8 mouse cellular contexts compared by ENCODE assay signal in the genomic region with DNA sequence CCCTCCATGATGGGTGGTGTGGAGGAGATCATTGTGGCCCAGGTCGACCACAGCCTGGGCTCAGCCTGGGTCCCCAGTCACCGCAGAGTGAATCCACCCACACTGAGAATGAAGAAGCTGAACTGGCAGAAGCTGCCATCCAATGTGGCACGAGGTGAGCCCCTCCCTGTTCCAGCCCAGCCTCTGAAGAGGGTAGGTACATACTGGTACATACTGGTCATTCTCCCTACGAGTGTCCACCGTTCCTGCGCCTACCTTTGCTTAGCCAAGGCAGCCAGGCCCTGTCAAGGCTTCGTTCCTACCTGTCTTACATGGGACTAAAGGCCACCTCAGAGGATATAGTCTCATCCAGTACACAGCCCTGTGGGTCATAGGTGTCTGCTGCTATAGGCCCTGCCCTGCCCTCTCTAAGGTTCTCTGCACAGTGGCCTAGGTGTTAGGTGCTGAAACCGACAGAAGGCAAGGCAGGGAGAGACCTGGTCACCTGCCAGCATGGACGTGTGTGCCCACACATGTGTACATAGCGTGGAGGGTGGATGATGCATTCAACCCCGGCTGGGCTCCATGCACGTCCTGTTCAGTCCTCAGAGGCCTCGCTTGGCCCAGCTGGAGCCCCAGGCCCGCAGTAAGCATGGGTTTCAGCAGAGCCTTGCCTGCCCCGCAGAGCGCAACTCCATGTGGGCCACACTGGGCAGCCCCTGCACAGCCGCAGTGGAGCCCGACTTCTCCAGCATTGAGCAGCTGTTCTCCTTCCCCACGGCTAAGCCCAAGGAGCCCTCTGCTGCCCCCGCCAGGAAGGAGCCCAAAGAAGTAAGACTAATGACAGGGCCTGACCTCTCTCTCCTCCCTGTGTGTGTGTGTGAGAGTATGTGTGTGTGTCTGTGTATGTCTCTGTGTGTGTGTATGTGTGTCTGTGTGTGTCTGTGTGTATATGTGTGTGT. TPM values are rescaled to one million over a fixed set of nuclear protein-coding genes. Genes with fewer than 3 reads are reported as not detected.
DNase-seq lines count a peak whose midpoint lies in the region; ATAC-seq and TF ChIP-seq lines count a peak whose summit lies in the region.

No protein-coding gene starts in this region.

- H3K4me1 ChIP-seq in hindbrain, postnatal 0 days (ENCODE audit: insufficient read depth, low read length): no peaks in the 10 kb centered on the region
- no peaks in the 10 kb centered on the region for H3K4me1 ChIP-seq in lung, adult 2 months (ENCODE audit: control insufficient read depth, insufficient read depth, low read length)
- H3K4me1 ChIP-seq in neural tube, embryonic 14.5 days (ENCODE audit: control insufficient read depth, insufficient read depth, low read length): 0 out of 2 replicates have a peak, but pooled peaks cover 2% of the 10 kb centered on the region

- no peak overlapping the region for H3K4me3 ChIP-seq in hindbrain, postnatal 0 days (ENCODE audit: low read length)
- H3K4me3 ChIP-seq in lung, adult 2 months (replicated peaks; ENCODE audit: extremely low read depth, low read depth, low read length): no peak overlapping the region
- H3K4me3 ChIP-seq in neural tube, embryonic 14.5 days (ENCODE audit: low read depth, low read length): no peak overlapping the region

- WGBS in hindbrain, postnatal 0 days: 56% methylated on average over 20 of the region's 20 CpGs
- 64% methylated on average over 20 of the region's 20 CpGs for WGBS in lung, adult 2 months
- WGBS in neural tube, embryonic 14.5 days: 59% methylated on average over 20 of the region's 20 CpGs

- peak; percentile 67 for DNase-seq in adrenal gland, postnatal 14 days
- DNase-seq in adrenal gland, adult 8-10 months: no peak
- DNase-seq in urinary bladder, postnatal 14 days (ENCODE audit: low spot score): peak; percentile 53
- DNase-seq in urinary bladder, postnatal 10 days (ENCODE audit: low spot score): no peak
- DNase-seq in hindbrain, postnatal 0 days (ENCODE audit: low spot score): peak; percentile 66
- no peak for DNase-seq in lung, adult 2 months
- DNase-seq in urinary bladder, postnatal 36 days (ENCODE audit: low spot score in 2 of 2): no peak

- H3K27ac ChIP-seq in hindbrain, postnatal 0 days: no peak overlapping the region
- H3K27ac ChIP-seq in neural tube, embryonic 14.5 days (ENCODE audit: low read depth, low read length): no peak overlapping the region

- H3K36me3 ChIP-seq in hindbrain, postnatal 0 days (ENCODE audit: insufficient read depth, low read length): no peaks in the 10 kb centered on the region
- H3K36me3 ChIP-seq in neural tube, embryonic 14.5 days (ENCODE audit: control insufficient read depth, insufficient read depth, low read length): no peaks in the 10 kb centered on the region

- no peaks in the 10 kb centered on the region for H3K27me3 ChIP-seq in hindbrain, postnatal 0 days (ENCODE audit: insufficient read depth, low read length)
- no peaks in the 10 kb centered on the region for H3K27me3 ChIP-seq in neural tube, embryonic 14.5 days (ENCODE audit: control insufficient read depth, insufficient read depth, low read length)

- H3K4me2 ChIP-seq in hindbrain, postnatal 0 days (ENCODE audit: low read depth, low read length): no peak overlapping the region
- no peak overlapping the region for H3K4me2 ChIP-seq in neural tube, embryonic 14.5 days (ENCODE audit: low read depth, low read length)

- no peak overlapping the region for H3K9ac ChIP-seq in hindbrain, postnatal 0 days (replicated peaks; ENCODE audit: low read length)
- no peak overlapping the region for H3K9ac ChIP-seq in neural tube, embryonic 14.5 days (replicated peaks; ENCODE audit: low read depth, low read length)

- TF ChIP-seq CTCF in hindbrain, postnatal 0 days (IDR thresholded peaks at IDR 0.05; ENCODE audit: low read depth): peak; percentile 57
- peak; percentile 26; the same call in 1 of the 2 replicates for TF ChIP-seq CTCF in lung, adult 2 months (IDR thresholded peaks at IDR 0.05; ENCODE audit: insufficient read depth, low read length)

- H3K9me3 ChIP-seq in hindbrain, postnatal 0 days (ENCODE audit: low read length): no peaks in the 10 kb centered on the region
- no peaks in the 10 kb centered on the region for H3K9me3 ChIP-seq in neural tube, embryonic 14.5 days (ENCODE audit: control insufficient read depth, low read length)

- TF ChIP-seq POLR2A in lung, adult 2 months (IDR thresholded peaks at IDR 0.05; ENCODE audit: borderline replicate concordance, extremely low read depth, low read depth, low read length): no peak

- peak; percentile 68 for ATAC-seq in hindbrain, postnatal 0 days
- ATAC-seq in neural tube, embryonic 14.5 days (ENCODE audit: low read depth): peak; percentile 61; the same call in 1 of the 2 replicates

RNA-seq across cellular contexts. Expression of gene Adssl1, which starts 14.9 kb away (rescaled TPM):
- 34.1 and 37.6 TPM in 2 replicates for total RNA-seq in adrenal gland, postnatal 14 days (2021)
- total RNA-seq in adrenal gland, adult 8-10 months (2022): 10 to 100 TPM; 15.2 to 53.1 (median 30.7) TPM
- 2.6 and 7.5 TPM in 2 replicates for total RNA-seq in hindbrain, postnatal 0 days (2014; rRNA removed)
- 8.4 and 9.2 TPM in 2 replicates for polyA plus RNA-seq in hindbrain, postnatal 0 days (2015; fragmentation: Nextera tagmentation; extraction: Ambion mirVana)
- 33.3 and 39.0 TPM in 2 replicates for polyA plus RNA-seq in lung, adult 2 months (2012; rRNA removed)
- polyA plus RNA-seq in neural tube, embryonic 14.5 days (2014; fragmentation: Nextera tagmentation; extraction: Ambion mirVana): 2.7 and 3.4 TPM in 2 replicates

RNA-seq across cellular contexts. Expression of gene Inf2, which starts 16.4 kb away (rescaled TPM):
- total RNA-seq in adrenal gland, postnatal 14 days (2021): 25.3 and 33.2 TPM in 2 replicates
- total RNA-seq in adrenal gland, adult 8-10 months (2022): 10 to 100 TPM; 34.6 to 65.5 (median 48.9) TPM
- total RNA-seq in hindbrain, postnatal 0 days (2014; rRNA removed): 5.9 and 6.3 TPM in 2 replicates
- 0.96 and 1.4 TPM in 2 replicates for polyA plus RNA-seq in hindbrain, postnatal 0 days (2015; fragmentation: Nextera tagmentation; extraction: Ambion mirVana)
- 28.0 and 33.6 TPM in 2 replicates for polyA plus RNA-seq in lung, adult 2 months (2012; rRNA removed)
- 0.20 and 2.1 TPM in 2 replicates for polyA plus RNA-seq in neural tube, embryonic 14.5 days (2014; fragmentation: Nextera tagmentation; extraction: Ambion mirVana)

RNA-seq across cellular contexts. Expression of gene Siva1, which starts 39.5 kb away (rescaled TPM):
- total RNA-seq in adrenal gland, postnatal 14 days (2021): 48.4 and 54.1 TPM in 2 replicates
- total RNA-seq in adrenal gland, adult 8-10 months (2022): 10 to 100 TPM; 37.0 to 73.9 (median 51.5) TPM
- total RNA-seq in hindbrain, postnatal 0 days (2014; rRNA removed): 24.1 and 34.8 TPM in 2 replicates
- polyA plus RNA-seq in hindbrain, postnatal 0 days (2015; fragmentation: Nextera tagmentation; extraction: Ambion mirVana): 59.3 and 62.2 TPM in 2 replicates
- 58.6 and 66.5 TPM in 2 replicates for polyA plus RNA-seq in lung, adult 2 months (2012; rRNA removed)
- 44.7 and 46.8 TPM in 2 replicates for polyA plus RNA-seq in neural tube, embryonic 14.5 days (2014; fragmentation: Nextera tagmentation; extraction: Ambion mirVana)

Comparison
In these comparisons a context has a peak if more than half of its experiments do, and no peak if none do; other contexts are left out.
1. DNase-seq: peak in adrenal gland, postnatal 14 days (single experiment), urinary bladder, postnatal 14 days (single experiment) and hindbrain, postnatal 0 days (single experiment); none in adrenal gland, adult 8-10 months (single experiment), urinary bladder, postnatal 10 days (single experiment), lung, adult 2 months (single experiment) and urinary bladder, postnatal 36 days (0 of 2).